Mouse (Mus musculus): Measurements from ENCODE around the gene Dot1l. TPM values are rescaled to one million over a fixed set of nuclear protein-coding genes. Genes with fewer than 3 reads are reported as not detected.

Gene Dot1l
- polyA plus RNA-seq, 1 experiment, result 74.8 TPM

DNA sequence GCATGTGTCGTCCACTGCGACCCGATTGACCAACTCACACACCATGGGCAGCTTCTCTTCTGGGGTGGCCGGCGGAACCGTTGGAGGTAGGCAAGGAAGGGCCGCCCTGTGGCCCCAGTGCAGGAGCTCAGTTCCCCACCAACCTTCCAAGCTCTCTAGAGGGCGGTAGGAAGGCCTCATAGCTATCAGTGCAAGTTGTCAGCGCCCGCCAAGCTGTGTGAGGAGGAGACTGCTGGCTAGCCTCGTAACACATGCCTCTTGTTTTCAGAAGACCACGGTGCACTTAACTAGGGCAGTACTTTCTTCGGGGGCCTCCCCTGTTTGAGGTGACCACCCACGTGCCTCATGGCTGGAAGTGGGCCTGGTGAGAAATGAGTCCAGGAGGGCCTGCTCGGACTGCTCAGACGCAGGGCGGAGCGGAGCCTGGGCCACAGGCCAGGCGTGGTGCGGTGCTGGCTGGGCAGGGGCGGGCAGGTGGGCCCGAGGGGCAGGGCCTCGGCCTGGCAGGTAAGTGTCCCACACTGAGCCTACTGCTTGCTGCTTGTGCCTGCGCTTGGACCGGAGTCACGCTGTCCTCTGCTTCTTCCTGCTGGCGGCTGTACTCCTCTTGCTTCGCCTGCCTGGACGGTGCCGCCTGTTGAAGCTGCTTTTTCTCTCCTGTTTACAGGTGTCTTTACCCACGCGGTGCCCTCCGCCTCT lies 36.6 kb downstream of the Dot1l start:
- peak in 1 of 2 experiments; percentile 28 for DNase-seq (ENCODE audit: extremely low spot score in 1 of 2, low spot score in 1 of 2)

DNA sequence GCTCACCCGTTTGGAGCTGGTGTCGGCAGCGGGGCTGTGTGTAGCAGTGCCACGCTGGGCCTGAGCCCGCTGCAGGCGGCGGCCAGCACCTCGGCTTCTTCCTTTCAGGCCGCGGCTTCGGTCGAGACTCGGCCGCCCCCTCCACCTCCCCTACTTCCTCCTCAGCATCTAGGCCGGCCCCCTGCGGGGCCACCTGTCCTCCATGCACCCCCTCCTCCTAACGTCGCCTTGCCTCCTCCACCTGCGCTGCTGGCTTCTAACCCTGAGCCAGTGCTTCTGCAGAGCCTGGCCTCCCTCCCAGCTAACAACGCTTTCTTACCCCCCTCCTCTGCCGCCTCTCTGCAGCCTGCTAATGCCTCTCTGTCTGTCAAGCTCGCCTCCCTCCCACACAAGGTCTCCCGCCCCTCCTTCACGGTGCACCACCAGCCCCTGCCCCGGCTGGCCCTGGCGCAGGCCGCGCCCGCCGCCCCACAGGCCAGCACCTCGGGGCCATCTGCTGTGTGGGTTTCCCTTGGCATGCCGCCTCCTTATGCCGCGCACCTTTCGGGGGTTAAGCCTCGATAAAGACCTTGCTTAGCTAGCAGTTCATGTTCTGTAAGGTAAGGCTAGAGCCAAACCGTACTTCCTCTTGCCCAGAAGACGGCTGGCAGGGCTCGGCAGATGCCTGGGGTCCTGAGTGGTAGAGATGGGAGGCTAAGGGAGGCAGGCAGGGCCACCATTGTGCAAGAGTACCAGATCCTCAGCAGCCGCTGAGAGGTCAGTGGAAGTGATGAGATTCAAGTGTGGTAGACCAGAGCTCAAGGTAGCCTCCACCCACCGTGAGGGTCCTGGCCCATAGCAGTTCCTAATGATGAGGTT lies 37.4 kb downstream of the Dot1l start:
- peak in 1 of 2 experiments; percentile 39 for DNase-seq (ENCODE audit: extremely low spot score in 1 of 2, low spot score in 1 of 2)

DNA sequence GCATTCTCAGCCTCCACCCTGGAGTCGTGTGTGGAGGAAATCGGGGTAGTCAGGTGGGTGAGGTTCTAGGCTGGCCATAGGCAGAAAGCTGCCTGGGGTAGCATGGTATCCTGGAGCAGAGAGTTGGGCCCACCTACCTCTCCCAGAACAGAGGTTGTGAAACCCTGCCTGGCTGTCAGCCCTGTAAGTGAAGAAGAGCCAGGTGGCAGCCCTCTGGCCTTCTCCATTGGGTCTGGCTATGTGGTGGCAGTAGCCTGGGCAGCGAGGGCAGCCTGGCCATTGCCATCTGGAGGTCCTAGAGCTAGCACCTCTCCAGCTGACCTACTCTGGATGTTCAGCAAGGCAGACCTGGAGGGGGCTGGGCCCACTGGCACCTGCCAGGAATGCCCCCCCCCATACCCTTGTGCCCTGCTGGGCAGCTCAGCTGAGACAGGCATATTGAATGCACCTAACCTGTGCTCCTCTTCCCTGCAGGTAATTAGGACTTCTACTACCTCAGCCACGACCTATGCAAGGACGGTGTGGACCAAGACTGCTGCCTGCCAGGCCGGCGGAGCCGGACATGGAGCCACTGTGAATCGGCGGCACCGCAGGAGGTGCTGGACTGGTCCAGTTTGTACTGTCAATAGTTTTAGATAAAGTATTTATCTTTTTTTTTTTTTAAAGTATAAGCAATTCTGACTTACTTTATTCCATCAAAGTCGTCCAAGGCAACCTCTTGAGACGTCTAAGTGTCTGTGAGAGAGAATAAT lies 38.2 kb downstream of the Dot1l start:
- DNase-seq (ENCODE audit: extremely low spot score in 1 of 2, low spot score in 1 of 2), result no peak

DNA sequence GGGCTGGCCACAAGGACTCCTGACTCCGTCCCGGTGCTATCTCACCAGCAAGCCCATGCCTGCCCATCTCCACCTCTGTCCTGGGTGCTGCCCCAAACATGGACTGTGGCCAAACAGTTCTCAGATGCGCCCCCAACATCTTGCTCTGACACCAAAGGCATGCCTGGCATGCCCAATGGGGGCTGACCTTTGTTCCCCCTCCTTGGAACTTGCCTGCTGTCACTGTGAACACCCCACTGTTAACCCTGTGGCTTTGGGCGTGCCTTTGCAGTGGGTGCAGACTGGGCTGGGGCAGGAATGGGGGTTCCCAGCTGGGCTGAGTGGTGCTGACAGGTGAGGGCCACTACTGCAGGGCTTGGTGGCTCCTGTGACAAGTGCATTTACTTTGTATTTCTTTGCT lies 38.8 kb downstream of the Dot1l start:
- DNase-seq (ENCODE audit: extremely low spot score in 1 of 2, low spot score in 1 of 2), result no peak

DNA sequence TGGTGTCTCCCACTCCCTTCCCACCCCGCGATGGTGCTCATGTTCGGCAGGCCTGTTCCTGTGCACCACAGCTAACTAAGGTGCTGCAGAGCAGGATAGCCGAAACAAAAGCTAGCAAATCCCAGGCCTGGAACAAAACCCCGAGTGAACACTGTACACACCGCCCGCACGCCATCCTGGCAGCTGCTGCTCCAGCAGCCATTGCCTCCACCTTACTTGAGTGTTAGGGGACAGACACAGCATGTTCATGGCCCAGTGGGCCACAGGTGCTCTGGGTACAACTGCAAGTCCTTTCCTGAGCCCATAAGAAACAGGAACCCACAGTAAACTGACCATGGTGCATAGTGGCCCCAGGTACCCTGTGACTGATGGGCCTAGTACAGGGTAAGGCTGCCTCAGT lies 39.7 kb downstream of the Dot1l start:
- DNase-seq (ENCODE audit: extremely low spot score in 1 of 2, low spot score in 1 of 2), result no peak

DNA sequence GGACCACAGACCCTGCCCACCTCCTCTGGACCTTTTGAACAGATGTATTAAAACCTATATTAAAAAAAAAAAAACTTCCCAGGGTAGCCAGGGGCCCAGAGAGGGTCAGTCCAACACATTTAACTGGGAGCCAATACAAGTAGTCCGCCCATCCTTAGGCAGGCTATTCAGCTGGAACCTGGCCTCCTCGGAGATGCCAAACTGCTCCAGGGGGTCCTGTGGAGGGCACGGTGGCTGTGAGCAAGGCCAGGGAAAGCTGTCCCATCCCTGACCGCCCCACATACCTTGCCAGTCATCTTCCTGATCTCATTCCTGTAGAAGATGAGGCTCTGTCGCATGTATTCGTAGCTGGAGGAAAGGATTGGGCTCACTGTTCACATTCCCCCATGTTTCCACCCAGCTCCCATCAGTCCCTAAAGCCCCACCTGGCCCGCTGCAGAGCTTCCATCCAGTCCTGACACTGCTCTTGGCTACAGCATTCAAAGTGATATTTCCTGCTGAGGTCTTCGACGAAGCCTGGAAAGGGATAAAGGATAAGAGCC lies 41.4 kb downstream of the Dot1l start:
- DNase-seq (ENCODE audit: extremely low spot score in 1 of 2, low spot score in 1 of 2), result no peak

DNA sequence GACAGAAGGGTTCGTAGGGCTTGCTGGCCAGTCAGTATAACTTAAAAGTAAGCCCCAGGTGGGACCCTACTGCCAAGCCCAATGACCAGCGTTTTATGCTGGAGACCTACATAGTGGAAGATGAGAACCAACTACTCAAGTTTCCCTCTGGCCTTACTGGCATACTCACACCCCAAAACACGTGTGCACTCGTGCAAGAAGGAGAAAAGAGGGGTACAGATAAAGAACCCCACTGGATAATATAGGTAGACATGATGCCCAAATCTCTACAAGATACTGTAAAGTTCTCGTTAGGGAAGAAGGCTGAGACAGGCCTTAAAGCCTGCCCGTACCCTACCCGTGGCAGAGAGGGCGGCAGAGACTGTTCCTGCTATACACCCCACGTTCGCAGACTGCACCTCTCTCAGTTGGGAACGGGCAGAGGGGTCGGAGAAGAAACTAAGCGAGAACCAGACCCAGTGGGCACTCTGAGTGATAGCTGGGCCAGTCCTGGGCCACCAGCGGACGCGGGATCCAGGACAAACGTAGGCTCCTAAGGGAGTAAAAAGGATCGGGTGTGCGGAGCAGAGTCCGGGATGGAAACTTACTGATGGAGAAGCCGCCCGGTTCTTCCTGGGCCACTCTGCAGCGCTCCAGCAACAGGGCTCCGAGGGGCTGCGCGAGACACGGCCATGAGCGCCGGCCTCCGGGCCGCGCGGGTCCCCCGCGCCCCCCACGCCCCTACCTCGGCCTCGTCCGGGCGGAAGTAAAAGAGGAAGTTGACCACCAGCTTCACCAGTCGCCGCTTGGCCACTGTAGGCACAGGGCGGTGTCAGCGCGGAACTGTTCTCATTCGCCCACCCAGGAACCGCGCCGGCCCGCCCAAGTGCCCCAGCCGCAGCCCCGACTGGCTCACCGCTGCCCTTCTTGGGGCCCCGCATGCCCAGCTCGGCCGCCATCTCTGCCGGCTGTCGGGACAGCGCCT lies 42.5 kb downstream of the Dot1l start:
- DNase-seq (ENCODE audit: extremely low spot score in 1 of 2, low spot score in 1 of 2), result no peak

DNA sequence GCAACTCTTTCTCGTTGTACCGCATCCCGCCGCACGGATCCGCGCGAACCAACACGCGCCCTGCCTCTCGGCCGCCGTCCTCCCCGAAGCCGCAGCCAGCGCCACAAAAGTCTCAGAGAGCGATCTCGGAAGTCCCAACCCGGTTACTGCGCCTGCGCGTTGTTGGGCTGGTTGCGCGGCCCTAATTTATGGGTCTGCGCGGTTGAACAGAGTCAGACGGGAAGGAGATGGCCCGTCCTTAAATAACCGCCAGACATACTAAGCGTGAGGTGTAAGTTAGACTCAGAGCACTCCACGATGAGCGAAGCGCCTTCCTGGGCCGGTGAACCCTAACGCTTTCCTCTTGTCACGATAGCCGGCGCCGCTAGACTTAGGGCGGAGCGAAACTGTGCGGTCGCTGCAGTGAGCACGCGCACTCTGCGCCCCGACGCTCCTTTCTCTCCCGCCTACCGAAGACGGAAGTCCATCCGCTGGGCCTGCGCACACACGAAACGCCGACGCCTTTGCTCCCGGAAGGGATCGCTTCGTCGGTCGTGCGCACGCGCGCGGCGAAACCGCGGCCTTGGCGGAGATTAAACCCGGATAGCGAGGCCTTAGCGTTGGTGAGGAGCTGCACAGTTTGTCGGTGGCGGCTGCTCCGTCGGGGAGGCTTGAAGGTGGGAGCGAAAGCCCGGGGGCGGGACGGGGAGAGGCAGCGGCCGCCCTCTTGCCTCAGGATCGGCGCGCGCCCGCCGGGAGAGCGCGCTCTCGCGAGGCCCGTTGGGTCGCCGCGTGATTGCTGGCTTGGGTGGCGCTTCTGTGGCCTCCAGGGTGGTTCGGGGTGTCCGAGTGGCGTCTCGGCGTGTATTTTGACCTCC lies 43.4 kb downstream of the Dot1l start, which contains the start of the genes Sf3a2 and Plekhj1:
Gene Sf3a2 (plus strand): TSS at position 49 of the 857 bp plus-strand sequence.
Gene Plekhj1 (minus strand): TSS at position 477 of the 857 bp plus-strand sequence.
- peak; percentile 91 to 97 for DNase-seq (ENCODE audit: extremely low spot score in 1 of 2, low spot score in 1 of 2)

DNA sequence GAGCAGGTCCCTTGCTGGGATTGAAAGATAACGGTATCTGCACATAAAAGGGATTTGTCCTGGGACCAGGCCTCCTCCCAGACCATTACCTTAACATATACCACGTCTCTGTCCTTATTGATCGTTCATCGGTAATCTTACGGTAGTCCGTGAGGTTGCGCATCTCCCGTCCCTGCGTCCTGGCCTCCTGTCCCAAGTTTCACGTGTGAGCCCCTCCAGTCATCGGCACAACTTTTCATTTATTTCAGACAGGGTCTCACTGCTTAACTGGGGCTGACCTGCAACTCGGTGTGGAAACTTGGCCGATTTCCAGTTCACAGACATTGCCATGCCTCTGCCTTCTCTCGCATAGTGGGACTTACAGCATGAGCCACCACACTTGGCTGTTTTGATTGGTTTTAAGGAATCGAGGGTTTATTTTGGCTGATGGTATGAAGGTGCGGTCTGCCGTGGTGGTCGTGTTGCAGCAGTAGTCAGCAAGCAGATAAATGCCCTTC lies 44.1 kb downstream of the Dot1l start:
- no peak for DNase-seq (ENCODE audit: extremely low spot score in 1 of 2, low spot score in 1 of 2)

DNA sequence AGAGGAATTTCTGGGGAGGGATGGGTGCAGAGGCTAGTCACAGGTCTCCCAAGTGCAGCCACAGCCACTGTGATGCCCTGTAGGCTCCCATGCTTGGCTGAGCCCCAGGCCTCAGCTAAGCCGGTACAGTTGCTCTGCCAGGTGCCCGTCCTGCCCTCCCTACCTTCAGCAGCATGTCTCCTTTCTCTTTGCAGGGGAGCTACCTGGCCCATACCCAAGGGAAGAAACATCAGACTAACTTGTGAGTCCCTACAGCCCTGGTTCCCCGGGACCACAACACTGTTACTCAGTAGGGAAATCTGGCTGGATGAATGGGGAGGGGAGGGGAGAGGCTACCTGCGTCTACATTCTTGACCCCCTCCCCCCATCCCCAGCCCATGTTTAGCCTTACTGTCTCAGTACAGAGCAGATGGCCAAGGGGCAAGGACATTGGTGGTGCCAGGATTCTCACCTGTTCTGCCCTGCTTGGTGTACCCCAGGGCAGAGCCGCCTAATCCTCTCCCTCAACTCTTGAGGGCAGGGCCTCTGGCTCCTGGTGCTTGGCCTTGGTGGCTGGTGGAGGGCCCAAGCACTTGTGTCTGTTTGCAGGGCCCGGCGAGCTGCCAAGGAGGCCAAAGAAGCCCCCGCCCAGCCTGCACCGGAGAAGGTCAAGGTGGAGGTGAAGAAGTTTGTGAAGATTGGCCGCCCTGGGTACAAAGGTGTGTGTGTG lies 47.4 kb downstream of the Dot1l start:
- DNase-seq (ENCODE audit: extremely low spot score in 1 of 2, low spot score in 1 of 2), result no peak

DNA sequence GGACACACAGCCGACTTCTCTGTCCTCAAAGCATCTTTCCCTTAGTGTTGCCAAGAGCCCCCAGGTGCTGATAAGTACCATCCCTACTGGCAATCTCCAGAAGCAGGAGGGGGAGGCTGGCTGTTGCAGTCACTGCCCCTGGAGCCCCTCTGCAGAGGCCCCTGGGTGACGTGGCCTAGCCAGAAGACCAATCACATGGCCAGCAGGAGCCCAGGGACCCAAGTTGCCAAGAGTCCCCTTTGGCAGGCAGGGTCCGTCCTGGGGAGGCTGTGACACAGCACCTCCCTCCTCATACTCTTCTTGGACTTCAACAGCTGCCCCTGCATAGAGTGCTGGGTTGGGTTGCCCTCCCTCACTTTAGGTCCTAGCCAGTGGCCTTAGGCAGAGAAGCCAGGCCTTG lies 48.0 kb downstream of the Dot1l start:
- DNase-seq (ENCODE audit: extremely low spot score in 1 of 2, low spot score in 1 of 2), result no peak

DNA sequence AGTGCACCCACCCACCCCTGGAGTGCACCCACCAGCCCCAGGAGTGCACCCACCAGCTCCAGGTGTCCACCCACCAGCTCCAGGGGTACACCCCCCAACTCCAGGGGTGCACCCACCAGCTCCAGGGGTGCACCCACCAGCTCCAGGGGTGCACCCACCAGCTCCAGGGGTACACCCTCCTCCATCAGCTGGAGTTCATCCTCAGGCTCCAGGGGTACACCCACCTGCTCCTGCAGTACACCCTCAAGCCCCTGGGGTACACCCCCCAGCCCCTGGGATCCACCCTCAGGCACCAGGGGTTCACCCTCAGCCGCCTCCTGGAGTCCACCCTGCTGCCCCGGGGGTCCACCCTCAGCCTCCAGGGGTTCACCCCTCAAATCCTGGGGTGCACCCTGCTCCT lies 49.3 kb downstream of the Dot1l start:
- no peak for DNase-seq (ENCODE audit: extremely low spot score in 1 of 2, low spot score in 1 of 2)

DNA sequence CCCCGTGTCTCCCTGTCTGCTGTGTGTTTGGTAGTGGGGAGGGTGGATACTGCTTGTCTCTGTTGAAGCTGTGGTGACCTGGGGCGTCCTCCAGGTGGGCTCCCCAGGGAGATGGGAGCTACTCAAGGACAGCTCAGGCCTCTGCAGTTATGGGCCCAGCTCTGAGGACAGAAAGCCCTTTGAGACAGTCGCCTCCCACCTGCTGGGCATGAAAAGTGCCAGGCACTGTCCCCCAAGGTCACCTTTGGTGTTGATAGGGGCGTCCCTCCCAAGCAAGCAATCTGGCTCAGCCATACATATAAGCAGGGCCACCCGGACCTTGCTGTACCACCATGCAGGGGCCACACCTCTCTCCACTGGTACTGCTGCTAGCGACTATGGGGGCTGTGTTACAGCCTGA lies 49.9 kb downstream of the Dot1l start, which contains the start of gene Amh:
Gene Amh (plus strand): TSS at position 328 of the 400 bp plus-strand sequence.
- no peak for DNase-seq (ENCODE audit: extremely low spot score in 1 of 2, low spot score in 1 of 2)

DNA sequence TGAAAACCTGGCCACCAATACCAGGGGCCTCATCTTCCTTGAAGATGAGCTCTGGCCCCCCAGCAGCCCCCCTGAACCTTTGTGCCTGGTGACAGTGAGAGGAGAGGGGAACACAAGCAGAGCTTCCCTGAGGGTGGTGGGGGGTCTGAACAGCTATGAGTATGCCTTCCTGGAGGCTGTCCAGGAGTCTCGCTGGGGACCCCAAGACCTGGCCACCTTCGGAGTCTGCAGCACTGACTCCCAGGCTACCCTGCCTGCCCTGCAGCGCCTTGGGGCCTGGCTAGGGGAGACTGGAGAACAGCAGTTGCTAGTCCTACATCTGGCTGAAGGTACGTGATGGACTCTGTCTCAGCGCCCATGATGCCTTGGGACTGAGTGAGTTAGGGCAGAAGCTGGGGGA lies 50.3 kb downstream of the Dot1l start:
- DNase-seq (ENCODE audit: extremely low spot score in 1 of 2, low spot score in 1 of 2), result no peak

DNA sequence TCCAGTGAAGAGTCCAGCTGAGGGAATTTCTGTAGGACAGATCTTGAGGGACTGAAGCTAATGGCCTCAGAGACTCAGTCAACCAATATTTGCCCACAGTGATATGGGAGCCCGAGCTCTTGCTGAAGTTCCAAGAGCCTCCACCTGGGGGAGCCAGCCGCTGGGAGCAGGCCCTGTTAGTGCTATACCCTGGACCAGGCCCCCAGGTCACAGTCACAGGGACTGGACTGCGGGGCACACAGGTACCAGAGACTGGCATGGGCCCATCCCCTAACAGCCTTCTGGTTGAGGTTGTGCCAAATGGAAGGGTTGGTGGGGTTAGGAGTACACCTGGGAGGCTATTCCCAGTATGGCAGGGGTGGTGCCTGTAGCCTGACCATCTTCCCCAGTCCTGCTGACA lies 50.9 kb downstream of the Dot1l start:
- DNase-seq (ENCODE audit: extremely low spot score in 1 of 2, low spot score in 1 of 2), result peak in 1 of 2 experiments; percentile 87

DNA sequence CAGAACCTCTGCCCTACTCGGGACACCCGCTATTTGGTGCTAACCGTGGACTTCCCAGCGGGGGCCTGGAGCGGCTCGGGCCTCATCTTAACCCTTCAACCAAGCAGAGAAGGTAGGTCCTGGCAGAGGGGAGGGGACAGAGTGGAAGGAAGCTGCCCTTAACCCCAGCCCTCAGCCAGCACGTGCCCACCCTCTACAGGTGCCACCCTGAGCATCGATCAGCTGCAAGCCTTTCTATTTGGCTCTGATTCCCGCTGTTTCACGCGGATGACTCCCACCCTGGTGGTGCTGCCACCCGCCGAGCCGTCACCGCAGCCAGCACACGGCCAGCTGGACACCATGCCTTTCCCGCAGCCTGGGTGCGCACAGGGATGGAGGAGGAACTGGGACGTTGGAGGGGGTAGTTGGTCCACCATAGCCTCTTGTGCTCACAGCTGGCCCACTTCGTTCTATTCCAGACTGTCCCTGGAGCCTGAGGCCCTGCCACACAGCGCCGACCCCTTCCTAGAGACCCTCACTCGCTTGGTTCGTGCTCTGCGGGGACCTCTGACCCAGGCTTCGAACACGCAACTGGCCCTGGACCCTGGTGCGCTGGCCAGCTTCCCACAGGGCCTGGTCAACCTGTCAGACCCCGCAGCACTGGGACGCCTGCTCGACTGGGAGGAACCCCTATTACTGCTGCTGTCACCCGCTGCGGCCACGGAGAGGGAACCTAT lies 51.5 kb downstream of the Dot1l start:
- DNase-seq (ENCODE audit: extremely low spot score in 1 of 2, low spot score in 1 of 2), result no peak

DNA sequence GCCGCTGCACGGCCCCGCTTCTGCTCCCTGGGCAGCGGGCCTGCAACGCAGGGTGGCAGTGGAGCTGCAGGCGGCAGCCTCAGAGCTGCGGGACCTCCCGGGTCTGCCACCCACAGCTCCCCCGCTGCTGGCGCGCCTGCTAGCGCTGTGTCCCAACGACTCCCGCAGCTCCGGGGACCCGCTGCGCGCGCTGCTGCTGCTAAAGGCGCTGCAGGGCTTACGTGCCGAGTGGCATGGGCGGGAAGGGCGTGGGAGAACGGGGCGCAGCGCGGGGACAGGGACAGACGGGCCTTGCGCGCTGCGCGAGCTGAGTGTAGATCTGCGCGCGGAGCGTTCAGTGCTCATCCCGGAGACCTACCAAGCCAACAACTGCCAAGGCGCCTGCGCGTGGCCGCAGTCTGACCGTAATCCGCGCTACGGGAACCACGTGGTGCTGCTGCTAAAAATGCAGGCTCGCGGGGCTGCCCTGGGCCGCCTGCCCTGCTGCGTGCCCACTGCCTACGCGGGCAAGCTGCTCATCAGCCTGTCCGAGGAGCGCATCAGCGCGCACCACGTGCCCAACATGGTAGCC lies 52.1 kb downstream of the Dot1l start:
- peak; percentile 84 to 92 for DNase-seq (ENCODE audit: extremely low spot score in 1 of 2, low spot score in 1 of 2)

Data from frontal cortex, adult 2 months (tissue).